Mouse (Mus musculus): ENCODE results near the gene Actr1a.

GRCm38 (mm10) chr19:46434591-46434990 is 39.0 kb upstream of the Actr1a start:
- no peak for TF ChIP-seq CTCF (IDR thresholded peaks at IDR 0.05; ENCODE audit: insufficient read depth, low read length)
- TF ChIP-seq POLR2A (IDR thresholded peaks at IDR 0.05; ENCODE audit: borderline replicate concordance, extremely low read depth, low read depth, low read length) = no peak

Data from lung, adult 2 months (tissue).